Mouse (Mus musculus) kidney, embryonic 15.5 days (tissue): ENCODE measurements around the gene Sucla2. TPM values are rescaled to one million over a fixed set of nuclear protein-coding genes. Genes with fewer than 3 reads are reported as not detected.
"Not testable (repeated sequence)": the region's sequence is repeated elsewhere in the genome, so short reads cannot be mapped to it uniquely, and the experiment has no call there.

ENCODE experiments used
- ATAC-seq: fragments of 200-750 bp; cut with Nextera tagmentation; replicated peaks from 2 replicates; pipeline ENCODE4 v1.8.0; 2017; ENCODE audit warnings: moderate TSS enrichment; ENCODE audit not compliant: low FRiP score
- H3K27ac ChIP-seq: fragments of 300-500 bp; sonication (generic); 2 replicates; pipeline ENCODE4 v1.5.1; 2015; ENCODE audit warnings: mild to moderate bottlenecking, inconsistent platforms
- H3K27me3 ChIP-seq: fragments of 300-500 bp; sonication (generic); 2 replicates; pipeline ENCODE4 v1.6.1; 2015; ENCODE audit warnings: inconsistent platforms
- H3K36me3 ChIP-seq: fragments of 300-500 bp; sonication (generic); 2 replicates; pipeline ENCODE4 v1.6.1; 2015; ENCODE audit warnings: inconsistent platforms
- H3K4me1 ChIP-seq: fragments of 300-500 bp; sonication (generic); 2 replicates; pipeline ENCODE4 v1.6.1; 2015; ENCODE audit warnings: inconsistent platforms
- H3K4me2 ChIP-seq: fragments of 300-500 bp; sonication (generic); 2 replicates; pipeline ENCODE4 v1.6.1; 2015; ENCODE audit warnings: moderate library complexity, mild to moderate bottlenecking, inconsistent platforms
- H3K4me3 ChIP-seq: fragments of 300-500 bp; sonication (generic); replicated peaks from 2 replicates; pipeline ENCODE4 v1.5.1; 2015; ENCODE audit warnings: mild to moderate bottlenecking, inconsistent platforms
- H3K9ac ChIP-seq: fragments of 300-500 bp; sonication (generic); 2 replicates; pipeline ENCODE4 v1.6.1; 2015; ENCODE audit warnings: mild to moderate bottlenecking, inconsistent platforms
- H3K9me3 ChIP-seq: fragments of 300-500 bp; sonication (generic); replicated peaks from 2 replicates; pipeline ENCODE4 v1.6.1; 2016; ENCODE audit warnings: inconsistent platforms
- WGBS: fragments of 180-500 bp; shearing (Covaris S2); methylation state at CpG from one replicate; pipeline ENCODE4 v1.1.7; 2015; ENCODE audit warnings: mixed read lengths; 5-methylcytosine and 5-hydroxymethylcytosine counted together
- polyA plus RNA-seq: library from polyadenylated mRNA; unstranded; fragments of >200 nt; fragmentation: Nextera tagmentation; extraction: Ambion mirVana; gene quantifications from 2 replicates; pipeline ENCODE4 v1.2.1, GENCODE M21; 2015

Gene Sucla2
- polyA plus RNA-seq, 1 experiment from 2014 or later = 122 TPM

DNA sequence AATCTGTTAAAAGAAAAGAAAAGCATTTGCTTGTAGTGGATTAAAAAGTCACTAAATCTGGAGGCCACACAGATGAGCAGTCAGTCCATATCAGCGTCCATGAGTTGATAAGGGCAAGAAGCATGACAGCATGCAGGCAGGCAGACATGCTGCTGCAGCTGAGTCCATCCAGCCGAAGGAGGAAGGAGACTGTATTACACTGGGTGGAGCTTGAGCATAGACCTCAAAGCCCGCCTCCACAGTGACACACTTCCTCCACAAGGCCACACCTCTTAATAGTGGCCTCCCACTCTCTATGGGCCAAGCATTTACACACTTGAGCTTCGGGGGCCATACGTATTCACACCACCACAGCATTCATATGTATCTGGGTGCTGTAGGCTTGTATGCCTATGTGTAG, 48.9 kb downstream of the Sucla2 start:
- H3K4me2 ChIP-seq = no peak overlapping the region
- H3K9ac ChIP-seq = no peak overlapping the region
- H3K4me3 ChIP-seq = no peak overlapping the region
- H3K27ac ChIP-seq = no peak overlapping the region
- no peak for ATAC-seq
- no peaks in the 10 kb centered on the region for H3K9me3 ChIP-seq
- WGBS = 89% methylated on average over 5 of the region's 5 CpGs
- no peaks in the 10 kb centered on the region for H3K4me1 ChIP-seq
- peaks cover 46% of the 10 kb centered on the region for H3K36me3 ChIP-seq
- no peaks in the 10 kb centered on the region for H3K27me3 ChIP-seq

DNA sequence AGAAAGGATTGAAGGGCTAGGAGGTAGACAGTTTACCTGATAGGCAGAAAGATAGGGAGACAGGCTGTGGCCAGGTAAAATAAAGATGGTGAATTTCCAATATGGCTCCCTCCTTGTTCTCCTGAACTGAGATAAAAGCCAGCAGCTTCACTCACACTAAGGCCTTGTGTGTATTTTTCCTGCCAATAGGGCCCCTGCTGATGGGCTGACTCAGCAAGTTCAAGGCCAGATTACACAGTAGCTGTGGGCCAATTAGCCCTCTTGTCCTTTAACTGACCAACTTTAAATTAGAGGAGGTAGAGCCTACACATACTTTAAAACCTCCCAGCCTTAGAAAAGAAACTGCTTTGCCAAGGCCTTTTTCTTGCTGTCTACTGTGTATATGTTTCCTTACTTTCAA, 51.2 kb downstream of the Sucla2 start:
- no peak for ATAC-seq
- Histone ChIP-seq H3K9ac (no peak overlapping the region), H3K4me1 (no peaks in the 10 kb centered on the region), H3K4me2 (no peak overlapping the region), H3K4me3 (no peak overlapping the region), H3K9me3 (no peaks in the 10 kb centered on the region), H3K27me3 (no peaks in the 10 kb centered on the region), H3K27ac (no peak overlapping the region), H3K36me3 (peaks cover 54% of the 10 kb centered on the region)

DNA sequence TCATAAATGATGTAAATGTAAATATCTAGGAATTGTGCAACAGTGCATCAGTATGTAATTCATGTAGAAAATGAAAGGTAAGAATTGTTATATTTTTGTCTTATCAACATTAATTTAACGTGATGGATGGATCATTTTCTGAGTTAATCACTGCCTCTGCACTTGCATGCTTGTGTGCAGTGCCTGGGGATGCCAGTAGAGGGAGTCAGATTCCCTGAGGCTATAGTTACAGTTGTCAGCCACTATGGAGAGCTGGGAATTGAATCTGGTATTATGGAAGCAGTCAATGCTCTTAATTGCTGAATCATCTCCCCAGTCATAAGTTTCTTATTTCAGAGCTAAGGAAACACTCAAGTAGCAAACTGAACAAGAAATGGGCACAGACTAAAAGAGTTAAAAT, 63.0 kb downstream of the Sucla2 start:
- no peaks in the 10 kb centered on the region for H3K4me1 ChIP-seq
- H3K4me2 ChIP-seq = no peak overlapping the region
- no peak overlapping the region for H3K27ac ChIP-seq
- H3K9me3 ChIP-seq = no peaks in the 10 kb centered on the region
- 77% methylated on average over 1 of the region's 1 CpGs for WGBS
- no peak overlapping the region for H3K4me3 ChIP-seq
- no peak overlapping the region for H3K9ac ChIP-seq
- peaks cover 48% of the 10 kb centered on the region for H3K36me3 ChIP-seq
- no peak for ATAC-seq
- H3K27me3 ChIP-seq = no peaks in the 10 kb centered on the region

DNA sequence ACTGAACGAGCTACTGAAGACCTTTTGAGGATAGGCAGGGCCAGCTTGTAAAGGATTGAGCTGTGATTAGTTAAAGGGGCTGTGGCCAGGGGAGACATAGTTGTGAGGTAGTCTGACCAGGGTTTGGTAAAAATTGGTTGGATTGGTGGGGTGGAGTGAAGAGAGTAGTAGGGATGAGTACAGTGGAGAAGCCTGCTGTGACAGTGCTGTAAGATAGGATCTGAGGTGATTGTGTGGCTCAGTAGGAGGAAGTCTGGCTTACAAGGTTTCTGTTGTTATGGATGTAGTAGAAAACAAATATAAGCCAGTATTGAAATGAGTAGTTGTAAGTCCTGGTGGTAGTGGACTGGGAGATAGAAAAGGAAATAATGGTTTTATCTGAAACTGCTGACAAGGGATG, 67.0 kb downstream of the Sucla2 start:
- ATAC-seq = no peak
- no peak overlapping the region for H3K27ac ChIP-seq
- H3K9ac ChIP-seq = no peak overlapping the region
- peaks cover 74% of the 10 kb centered on the region for H3K36me3 ChIP-seq
- no peak overlapping the region for H3K4me3 ChIP-seq
- no peaks in the 10 kb centered on the region for H3K4me1 ChIP-seq
- no peaks in the 10 kb centered on the region for H3K9me3 ChIP-seq
- WGBS = 87% methylated on average over 1 of the region's 1 CpGs
- H3K4me2 ChIP-seq = no peak overlapping the region
- H3K27me3 ChIP-seq = no peaks in the 10 kb centered on the region

DNA sequence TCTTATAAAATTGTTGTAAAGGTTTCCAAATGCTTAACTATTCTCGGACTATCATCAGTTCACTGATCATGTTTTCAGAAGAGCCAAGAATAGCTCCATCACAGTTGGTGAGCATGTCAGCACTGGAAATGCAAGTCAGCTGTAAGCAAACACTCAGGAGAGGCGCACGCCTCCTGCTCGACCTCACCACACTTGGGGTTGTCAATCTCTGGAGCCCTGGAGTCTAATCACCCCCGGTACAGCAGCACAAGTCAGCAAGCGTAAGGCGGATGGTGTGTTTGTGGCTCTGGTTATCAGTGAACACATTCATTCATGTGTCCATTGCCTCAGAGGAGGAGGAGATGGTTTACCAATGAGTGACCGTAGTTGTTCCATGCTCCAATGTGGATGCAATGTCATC, 74.6 kb downstream of the Sucla2 start:
- Histone ChIP-seq H3K27ac (no peak overlapping the region), H3K36me3 (peaks cover 73% of the 10 kb centered on the region), H3K4me2 (no peak overlapping the region), H3K27me3 (no peaks in the 10 kb centered on the region), H3K9me3 (0 out of 2 replicates have a peak, but pooled peaks cover 3% of the 10 kb centered on the region), H3K4me1 (no peaks in the 10 kb centered on the region), H3K9ac (no peak overlapping the region), H3K4me3 (no peak overlapping the region)
- WGBS = 83% methylated on average over 8 of the region's 8 CpGs
- ATAC-seq = no peak

DNA sequence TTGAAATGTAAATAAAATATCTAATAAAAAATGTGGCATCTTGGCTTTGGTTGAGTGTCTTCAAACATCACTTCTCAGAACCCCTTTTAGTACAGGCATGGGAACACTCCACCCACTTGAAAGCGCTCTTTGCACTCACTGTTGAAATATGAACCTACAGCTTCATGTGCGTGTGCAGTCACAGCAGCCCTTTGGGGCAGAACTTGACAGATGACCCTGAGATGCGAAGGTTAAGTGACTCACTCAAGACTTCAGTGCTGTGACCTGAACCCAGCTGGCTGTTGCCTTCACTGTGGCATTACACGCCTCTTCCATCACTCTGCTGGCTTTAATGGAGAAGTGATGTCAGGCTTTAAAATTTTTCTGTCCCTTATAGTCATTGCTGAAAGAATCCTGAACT, 82.6 kb downstream of the Sucla2 start:
- Histone ChIP-seq H3K27ac (peak overlapping the region; percentile 42; the same call in 1 of the 2 replicates), H3K4me1 (peaks cover 16% of the 10 kb centered on the region), H3K27me3 (no peaks in the 10 kb centered on the region), H3K9ac (no peak overlapping the region), H3K36me3 (peaks cover 22% of the 10 kb centered on the region), H3K4me2 (no peak overlapping the region), H3K4me3 (no peak overlapping the region), H3K9me3 (no peaks in the 10 kb centered on the region)
- peak; percentile 68; the same call in 1 of the 2 replicates for ATAC-seq
- WGBS = 26% methylated on average over 4 of the region's 4 CpGs

DNA sequence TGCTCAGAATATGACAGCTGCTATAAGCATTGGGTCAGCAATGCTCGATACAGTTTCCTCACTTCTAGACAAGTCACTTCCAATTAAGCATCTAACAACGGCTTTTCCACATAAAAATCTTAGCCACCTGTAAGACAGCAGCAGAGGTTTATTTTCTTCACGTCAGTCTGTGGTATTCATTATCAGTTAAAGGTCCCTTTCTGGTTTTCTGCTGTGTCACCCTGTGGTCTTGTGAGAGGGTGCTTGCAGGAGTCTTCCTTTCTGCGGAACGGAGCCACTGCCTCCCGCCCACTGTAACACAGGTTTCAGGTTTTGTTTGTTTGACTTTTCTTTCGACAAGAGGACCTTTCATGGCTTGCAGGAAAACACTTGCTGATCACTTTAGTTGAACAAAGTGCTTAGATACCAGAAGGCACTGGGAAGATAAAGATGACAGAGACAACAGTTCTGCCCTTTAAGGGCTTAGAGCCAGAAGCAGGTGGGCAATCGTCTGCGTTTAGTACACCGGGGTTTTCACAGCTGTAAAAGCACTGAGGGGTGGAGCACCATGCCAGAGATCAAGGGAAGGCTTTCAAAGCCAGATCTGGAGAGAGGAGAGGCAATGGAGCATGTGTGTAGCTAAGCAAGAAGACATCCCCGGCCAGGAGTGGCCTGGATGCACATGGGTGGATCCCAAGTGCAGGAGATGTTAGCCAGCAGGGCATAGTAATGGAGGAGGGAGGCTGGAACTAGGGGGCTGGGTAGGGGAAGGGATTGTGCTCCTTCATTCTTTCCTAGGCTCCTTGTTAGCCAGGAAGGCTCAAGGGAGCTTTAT, 83.8 kb downstream of the Sucla2 start:
- no peak overlapping the region for H3K9ac ChIP-seq
- no peaks in the 10 kb centered on the region for H3K9me3 ChIP-seq
- H3K27me3 ChIP-seq = no peaks in the 10 kb centered on the region
- ATAC-seq = peak; percentile 94
- H3K27ac ChIP-seq = peak overlapping the region; percentile 67
- H3K4me2 ChIP-seq = peak overlapping the region; percentile 29; the same call in 1 of the 2 replicates
- peaks cover 16% of the 10 kb centered on the region for H3K4me1 ChIP-seq
- H3K4me3 ChIP-seq = no peak overlapping the region
- WGBS = 15% methylated on average over 11 of the region's 11 CpGs
- peaks cover 13% of the 10 kb centered on the region for H3K36me3 ChIP-seq

DNA sequence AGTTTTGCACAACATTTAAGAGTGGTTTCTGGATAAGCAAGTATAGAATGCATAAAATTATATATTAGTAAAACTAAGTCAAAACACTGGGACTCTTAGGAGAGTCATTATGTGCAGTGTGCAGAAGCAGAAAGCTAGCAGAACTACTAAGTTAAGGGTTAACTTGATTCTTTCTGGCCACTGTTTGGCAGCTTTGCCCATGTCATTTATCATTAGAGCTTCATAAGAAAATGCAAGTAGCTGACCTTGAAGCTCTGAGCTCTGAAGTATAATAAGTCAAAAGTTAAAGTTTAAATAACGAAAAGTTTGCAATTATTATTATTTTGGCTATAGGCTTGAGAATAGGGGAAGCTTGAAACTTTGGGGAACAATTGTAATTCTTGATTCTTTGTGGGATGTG, 89.8 kb downstream of the Sucla2 start:
- H3K27me3 ChIP-seq, H3K9me3 ChIP-seq, H3K27ac ChIP-seq, H3K4me3 ChIP-seq, H3K4me1 ChIP-seq, H3K9ac ChIP-seq, ATAC-seq, H3K4me2 ChIP-seq, H3K36me3 ChIP-seq: not testable (repeated sequence)
- WGBS = 59% methylated on average over 1 of the region's 1 CpGs

DNA sequence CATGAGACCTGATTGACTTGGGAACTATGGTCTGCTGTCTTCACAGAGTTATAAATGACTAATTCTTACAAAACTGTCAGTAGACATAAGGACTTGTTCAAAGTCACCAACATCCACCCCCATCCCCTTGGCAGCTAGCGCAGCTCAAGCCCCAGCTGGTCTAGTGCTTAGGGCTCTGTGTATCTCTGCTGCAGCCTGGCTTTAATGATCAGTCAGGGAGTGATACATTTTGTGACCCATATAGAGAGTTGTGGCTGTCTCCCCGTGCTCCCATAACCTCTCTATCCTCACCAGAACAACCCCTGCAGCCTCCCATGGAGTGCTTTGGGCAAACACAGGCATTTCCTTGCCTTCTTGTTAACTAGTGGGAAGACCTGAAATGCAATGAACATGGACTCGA, 95.8 kb downstream of the Sucla2 start:
- Histone ChIP-seq H3K4me2 (no peak overlapping the region), H3K9ac (no peak overlapping the region), H3K4me3 (no peak overlapping the region), H3K27ac (no peak overlapping the region), H3K27me3 (no peaks in the 10 kb centered on the region), H3K36me3 (no peaks in the 10 kb centered on the region), H3K4me1 (no peaks in the 10 kb centered on the region), H3K9me3 (peaks cover 3% of the 10 kb centered on the region)
- ATAC-seq = no peak
- WGBS = 79% methylated on average over 3 of the region's 3 CpGs

DNA sequence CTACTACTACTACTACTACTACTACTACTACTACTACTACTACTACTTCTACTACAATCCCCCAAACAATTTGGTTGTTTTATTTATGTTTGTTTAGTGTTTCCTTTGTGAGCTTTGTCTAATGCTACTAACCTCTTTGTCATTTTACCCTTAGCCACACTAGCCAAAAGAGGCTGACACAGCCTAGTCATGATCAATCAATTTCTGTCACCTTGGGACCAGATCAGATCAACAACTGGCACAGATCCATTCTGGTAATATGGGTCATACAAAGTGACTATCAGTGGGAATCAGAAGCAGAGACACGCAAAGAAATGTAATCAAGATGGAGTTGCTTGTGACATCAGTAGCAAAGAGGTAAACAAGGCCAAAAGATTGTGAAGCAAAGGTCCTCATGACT, 97.9 kb downstream of the Sucla2 start:
- peaks cover 3% of the 10 kb centered on the region for H3K9me3 ChIP-seq

DNA sequence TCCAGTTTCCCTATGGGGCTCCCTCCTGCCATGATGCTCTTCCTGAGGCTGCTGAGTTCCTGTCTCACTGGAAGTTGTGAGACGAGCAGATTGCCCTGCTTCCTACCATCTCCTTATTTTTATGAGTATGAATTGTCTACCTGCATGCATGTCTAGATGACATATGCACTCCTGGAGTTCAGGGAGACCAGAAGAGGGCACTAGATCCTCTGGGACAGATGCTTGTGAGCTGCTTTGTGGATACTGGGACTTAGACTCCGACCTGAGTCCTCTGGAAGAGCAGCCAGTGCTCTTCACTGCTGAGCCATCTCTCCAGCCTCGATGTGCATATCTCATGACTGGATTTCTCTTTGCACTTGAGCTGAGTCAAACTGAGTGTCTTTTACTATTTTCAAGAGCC, 100.3 kb downstream of the Sucla2 start:
- H3K9me3 ChIP-seq = no peaks in the 10 kb centered on the region
- no peak overlapping the region for H3K4me2 ChIP-seq
- H3K4me3 ChIP-seq = no peak overlapping the region
- no peak overlapping the region for H3K27ac ChIP-seq
- 72% methylated on average over 3 of the region's 3 CpGs for WGBS
- H3K4me1 ChIP-seq = no peaks in the 10 kb centered on the region
- no peaks in the 10 kb centered on the region for H3K27me3 ChIP-seq
- ATAC-seq = no peak
- H3K9ac ChIP-seq = no peak overlapping the region
- no peaks in the 10 kb centered on the region for H3K36me3 ChIP-seq

More for the DNA sequence above, 97.9 kb downstream of the Sucla2 start:
- no peaks in the 10 kb centered on the region for H3K4me1 ChIP-seq
- H3K4me3 ChIP-seq = no peak overlapping the region
- H3K4me2 ChIP-seq = no peak overlapping the region
- ATAC-seq = no peak
- no peak overlapping the region for H3K9ac ChIP-seq
- no peaks in the 10 kb centered on the region for H3K27me3 ChIP-seq
- WGBS = 83% methylated on average over 1 of the region's 1 CpGs
- H3K27ac ChIP-seq = no peak overlapping the region
- H3K36me3 ChIP-seq = no peaks in the 10 kb centered on the region

DNA sequence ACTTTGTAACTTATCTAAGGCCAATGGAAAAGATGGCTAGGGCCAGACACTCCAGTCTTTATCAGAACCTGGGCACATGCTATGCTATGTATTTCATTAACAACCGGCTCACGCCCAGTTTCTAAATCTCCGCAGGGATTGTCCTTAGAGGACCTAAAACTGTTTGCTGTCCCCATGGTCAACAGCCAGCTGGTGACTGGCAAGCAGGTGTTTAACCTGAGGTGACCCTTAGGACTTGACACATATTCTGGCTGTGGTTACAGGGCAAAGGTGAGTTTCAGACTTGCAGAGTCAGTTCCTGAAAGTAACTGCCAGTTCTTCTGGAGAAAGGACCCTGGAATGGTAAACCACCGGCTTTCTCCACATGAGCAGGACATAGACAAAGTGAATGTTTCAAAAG, 106.4 kb downstream of the Sucla2 start:
- no peak for ATAC-seq
- 91% methylated on average over 4 of the region's 4 CpGs for WGBS
- H3K27ac ChIP-seq = no peak overlapping the region

More for the DNA sequence above, 106.4 kb downstream of the Sucla2 start:
- H3K9ac ChIP-seq = no peak overlapping the region
- H3K4me3 ChIP-seq = no peak overlapping the region
- H3K36me3 ChIP-seq = no peaks in the 10 kb centered on the region
- H3K4me1 ChIP-seq = no peaks in the 10 kb centered on the region
- no peaks in the 10 kb centered on the region for H3K27me3 ChIP-seq
- H3K4me2 ChIP-seq = no peak overlapping the region
- H3K9me3 ChIP-seq = no peaks in the 10 kb centered on the region
